Mouse (Mus musculus) heart, adult 2 months (tissue): ENCODE measurements around the gene Gm3512.
"Not testable (repeated sequence)": the region's sequence is repeated elsewhere in the genome, so short reads cannot be mapped to it uniquely, and the experiment has no call there.

Experiments
- CTCF ChIP-seq: fragments of 200-600 bp; IDR thresholded peaks from 2 replicates; pipeline ENCODE4 v1.8.1; 2022; ENCODE audit warnings: antibody characterized with exemption, mild to moderate bottlenecking, moderate library complexity
- EP300 ChIP-seq: fragments of 200-500 bp; IDR thresholded peaks from 2 replicates; pipeline ENCODE4 v1.6.1; 2011; ENCODE audit warnings: low read depth, low read length, control low read depth; ENCODE audit not compliant: insufficient read depth

DNA sequence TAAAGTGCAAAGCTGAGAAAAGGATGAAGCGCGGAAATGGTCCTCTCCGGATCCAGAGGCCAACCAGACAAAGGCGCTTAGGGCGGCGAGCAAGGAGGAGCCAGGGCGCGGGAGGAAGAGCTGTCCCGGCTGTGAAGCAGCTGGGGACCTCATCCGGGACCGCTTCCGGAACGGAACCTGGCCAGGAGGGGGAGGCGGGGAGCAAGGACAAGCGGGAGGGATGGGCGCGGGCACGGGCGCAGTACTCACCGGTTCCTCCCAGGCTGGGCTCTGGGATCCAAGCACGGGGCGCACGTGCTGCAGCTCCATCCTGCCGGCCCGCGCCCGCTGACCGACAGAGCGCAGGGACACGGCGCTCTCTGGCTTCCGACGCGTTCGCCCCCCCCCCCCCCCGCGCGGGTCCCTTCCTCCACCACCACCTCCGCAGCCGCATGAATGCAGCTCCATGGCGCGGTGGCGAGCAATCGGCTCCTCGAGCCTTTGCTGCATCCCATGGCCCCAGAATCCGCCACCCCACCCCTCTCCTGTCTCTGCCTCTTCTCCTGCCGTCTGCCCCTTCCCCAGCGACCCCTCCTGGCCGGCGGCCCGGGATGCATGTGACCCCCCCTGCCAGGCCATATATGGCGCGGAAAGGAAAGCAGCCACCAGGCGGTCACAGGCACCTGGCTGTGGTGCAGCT lies 69.1 kb downstream of the Gm3512 start:
- TF ChIP-seq CTCF, EP300: not testable (repeated sequence)
